Mouse (Mus musculus): Measurements from ENCODE around the gene Zfp366. TPM values are rescaled to one million over a fixed set of nuclear protein-coding genes. Genes with fewer than 3 reads are reported as not detected.

Zfp366 gene
- polyA plus RNA-seq, 1 experiment from 2014 or later: 0.77 TPM

DNA sequence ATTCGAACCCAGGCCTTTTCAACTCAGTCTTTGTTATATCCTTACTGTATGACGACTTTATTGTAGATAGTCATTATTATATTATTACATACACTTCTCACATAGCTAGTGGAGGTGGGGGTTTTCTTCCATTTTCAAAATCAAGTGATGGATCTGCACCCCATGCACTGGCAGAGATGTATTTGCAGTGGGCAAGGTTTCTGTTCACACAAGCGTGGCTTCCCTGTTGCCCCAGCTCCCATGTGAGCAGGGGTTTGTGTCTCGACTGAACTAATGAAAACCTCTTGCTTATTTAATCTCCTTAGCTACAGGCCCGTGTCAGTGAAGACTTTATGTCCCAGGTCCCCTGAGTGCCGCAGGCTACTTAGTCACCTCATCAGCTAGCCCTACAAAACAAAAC lies 59.8 kb downstream of the Zfp366 start:
- Histone ChIP-seq H3K9ac (no peak overlapping the region), H3K4me1 (replicated peaks) (no peaks in the 10 kb centered on the region; the same call in 1 of the 2 replicates), H3K4me2 (no peak overlapping the region), H3K27ac (replicated peaks) (no peak overlapping the region), H3K27me3 (no peaks in the 10 kb centered on the region), H3K36me3 (no peaks in the 10 kb centered on the region), H3K4me3 (no peak overlapping the region), H3K9me3 (no peaks in the 10 kb centered on the region)
- 51% methylated on average over 6 of the region's 6 CpGs for WGBS
- no peak for ATAC-seq (ENCODE audit: low FRiP score, low read depth)

DNA sequence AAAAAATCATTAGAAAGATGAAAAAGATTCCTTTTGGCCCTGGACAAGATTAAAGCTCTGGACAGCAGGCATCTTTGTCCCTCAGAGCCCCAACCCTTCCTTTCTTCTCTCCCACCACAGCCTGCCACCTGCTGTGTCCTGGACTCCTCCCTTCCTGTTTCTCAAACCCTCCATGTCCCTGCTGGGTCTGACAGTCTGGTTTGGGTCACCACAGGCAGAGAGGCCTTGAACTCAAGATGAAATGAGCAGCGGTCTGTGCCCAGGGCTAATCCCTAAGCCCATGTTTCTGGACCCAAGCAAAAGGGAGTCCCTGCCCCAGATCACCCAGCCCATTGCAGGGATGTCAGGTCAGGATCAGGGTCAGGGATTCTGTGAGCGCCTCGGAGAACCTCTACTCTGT lies 60.3 kb downstream of the Zfp366 start:
- no peak overlapping the region for H3K9ac ChIP-seq
- no peak overlapping the region for H3K4me3 ChIP-seq
- H3K4me1 ChIP-seq (replicated peaks): no peaks in the 10 kb centered on the region; the same call in 1 of the 2 replicates
- WGBS: 49% methylated on average over 3 of the region's 3 CpGs
- H3K27me3 ChIP-seq: no peaks in the 10 kb centered on the region
- H3K27ac ChIP-seq (replicated peaks): no peak overlapping the region
- ATAC-seq (ENCODE audit: low FRiP score, low read depth): no peak
- no peak overlapping the region for H3K4me2 ChIP-seq
- H3K36me3 ChIP-seq: no peaks in the 10 kb centered on the region
- no peaks in the 10 kb centered on the region for H3K9me3 ChIP-seq

- H3K4me1 ChIP-seq (replicated peaks): no peaks in the 10 kb centered on the region
- no peak overlapping the region for H3K27ac ChIP-seq (replicated peaks)
- no peak overlapping the region for H3K4me3 ChIP-seq
- ATAC-seq (ENCODE audit: low FRiP score, low read depth): no peak
- WGBS: 85% methylated on average over 21 of the region's 21 CpGs
- H3K9ac ChIP-seq: no peak overlapping the region
- H3K36me3 ChIP-seq: no peaks in the 10 kb centered on the region
- no peaks in the 10 kb centered on the region for H3K27me3 ChIP-seq
- no peak overlapping the region for H3K4me2 ChIP-seq
- H3K9me3 ChIP-seq: no peaks in the 10 kb centered on the region
These were observed 61.4 kb downstream of the Zfp366 start for GRCm38 (mm10) chr13:99245916-99246460.

- Histone ChIP-seq H3K4me2 (no peak overlapping the region), H3K4me1 (replicated peaks) (no peaks in the 10 kb centered on the region), H3K27me3 (no peaks in the 10 kb centered on the region), H3K36me3 (no peaks in the 10 kb centered on the region), H3K4me3 (no peak overlapping the region), H3K9ac (no peak overlapping the region), H3K9me3 (no peaks in the 10 kb centered on the region), H3K27ac (replicated peaks) (no peak overlapping the region)
- 83% methylated on average over 2 of the region's 2 CpGs for WGBS
- no peak for ATAC-seq (ENCODE audit: low FRiP score, low read depth)
These were observed 66.2 kb downstream of the Zfp366 start for GRCm38 (mm10) chr13:99250806-99251205.

GRCm38 (mm10) chr13:99254215-99254614 lies 69.6 kb downstream of the Zfp366 start:
- Histone ChIP-seq H3K27ac (replicated peaks) (no peak overlapping the region), H3K9me3 (no peaks in the 10 kb centered on the region), H3K4me1 (replicated peaks) (no peaks in the 10 kb centered on the region), H3K9ac (no peak overlapping the region), H3K36me3 (no peaks in the 10 kb centered on the region), H3K4me3 (no peak overlapping the region), H3K27me3 (no peaks in the 10 kb centered on the region), H3K4me2 (no peak overlapping the region)
- no peak for ATAC-seq (ENCODE audit: low FRiP score, low read depth)

- Histone ChIP-seq H3K27ac (replicated peaks) (no peak overlapping the region), H3K36me3 (no peaks in the 10 kb centered on the region), H3K4me3 (no peak overlapping the region), H3K4me2 (no peak overlapping the region), H3K9me3 (no peaks in the 10 kb centered on the region), H3K4me1 (replicated peaks) (no peaks in the 10 kb centered on the region), H3K27me3 (no peaks in the 10 kb centered on the region), H3K9ac (no peak overlapping the region)
- WGBS: 49% methylated on average over 3 of the region's 3 CpGs
- no peak for ATAC-seq (ENCODE audit: low FRiP score, low read depth)
These were observed 70.2 kb downstream of the Zfp366 start for GRCm38 (mm10) chr13:99254781-99255180.

GRCm38 (mm10) chr13:99256916-99257315 lies 72.3 kb downstream of the Zfp366 start:
- Histone ChIP-seq H3K36me3 (no peaks in the 10 kb centered on the region), H3K9me3 (no peaks in the 10 kb centered on the region), H3K9ac (no peak overlapping the region), H3K27me3 (no peaks in the 10 kb centered on the region), H3K4me2 (no peak overlapping the region), H3K4me1 (replicated peaks) (no peaks in the 10 kb centered on the region), H3K4me3 (no peak overlapping the region), H3K27ac (replicated peaks) (no peak overlapping the region)
- ATAC-seq (ENCODE audit: low FRiP score, low read depth): no peak
- 91% methylated on average over 4 of the region's 4 CpGs for WGBS

- Histone ChIP-seq H3K9ac (no peak overlapping the region), H3K36me3 (no peaks in the 10 kb centered on the region), H3K9me3 (no peaks in the 10 kb centered on the region), H3K4me2 (no peak overlapping the region), H3K4me1 (replicated peaks) (no peaks in the 10 kb centered on the region), H3K4me3 (no peak overlapping the region), H3K27ac (replicated peaks) (no peak overlapping the region), H3K27me3 (no peaks in the 10 kb centered on the region)
- 88% methylated on average over 3 of the region's 3 CpGs for WGBS
- ATAC-seq (ENCODE audit: low FRiP score, low read depth): no peak
These were observed 74.1 kb downstream of the Zfp366 start for GRCm38 (mm10) chr13:99258677-99259076.

DNA sequence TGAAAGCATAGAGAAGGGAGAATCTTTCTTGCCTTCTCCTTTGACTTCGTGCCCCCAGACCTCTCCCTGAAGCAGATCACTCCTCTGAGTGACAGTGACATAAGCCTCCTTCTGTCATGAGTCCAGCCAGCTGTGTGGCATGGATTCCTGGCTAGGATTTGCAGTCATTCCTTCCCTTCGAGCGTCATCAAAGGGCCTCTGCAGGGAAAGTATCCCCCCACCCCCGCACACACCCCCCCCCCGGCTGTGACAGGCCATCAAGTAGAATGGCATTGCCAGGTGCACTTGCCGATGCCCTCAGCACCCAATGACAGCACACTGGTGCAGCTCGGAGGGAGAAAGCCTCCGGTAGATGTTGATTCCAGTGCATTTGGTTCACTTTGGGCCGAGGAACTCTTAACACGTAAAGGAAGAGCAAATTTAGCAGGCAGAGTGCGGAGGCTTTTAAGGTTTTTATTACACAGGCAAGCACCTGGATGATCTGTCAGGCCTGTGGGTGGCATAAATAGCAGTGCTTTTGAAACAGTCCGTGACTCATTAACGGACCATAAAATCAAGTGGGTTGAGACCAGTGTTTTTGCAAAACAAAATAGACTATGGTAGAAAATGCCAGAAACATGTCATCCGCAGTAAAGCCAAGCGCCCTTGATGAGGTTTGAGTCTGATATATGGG lies 75.0 kb downstream of the Zfp366 start:
- Histone ChIP-seq H3K4me1 (replicated peaks) (no peaks in the 10 kb centered on the region), H3K9ac (no peak overlapping the region), H3K36me3 (no peaks in the 10 kb centered on the region), H3K27me3 (no peaks in the 10 kb centered on the region), H3K4me3 (no peak overlapping the region), H3K9me3 (no peaks in the 10 kb centered on the region), H3K4me2 (no peak overlapping the region), H3K27ac (replicated peaks) (no peak overlapping the region)
- no peak for ATAC-seq (ENCODE audit: low FRiP score, low read depth)
- WGBS: 82% methylated on average over 15 of the region's 15 CpGs

DNA sequence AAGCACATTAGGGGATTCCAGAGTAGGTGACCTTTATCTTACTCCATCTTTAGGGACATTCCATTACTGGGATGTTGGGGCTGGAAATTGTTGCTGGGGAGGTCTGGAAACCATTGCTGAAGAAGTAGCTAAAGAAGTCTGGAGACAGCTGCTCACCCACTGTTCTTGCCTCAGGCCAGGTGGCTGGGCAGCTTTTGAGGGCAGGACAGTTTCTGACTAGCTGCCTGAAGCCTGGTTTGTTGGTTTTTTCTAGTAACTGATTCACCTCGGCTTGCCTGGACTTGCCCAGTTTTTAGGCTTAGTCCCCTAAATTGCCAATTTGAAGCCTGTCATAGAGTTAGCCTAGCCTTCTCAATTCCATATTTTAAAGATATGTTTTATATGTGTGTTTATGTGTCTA lies 77.8 kb downstream of the Zfp366 start:
- no peaks in the 10 kb centered on the region for H3K9me3 ChIP-seq
- no peaks in the 10 kb centered on the region for H3K27me3 ChIP-seq
- ATAC-seq (ENCODE audit: low FRiP score, low read depth): no peak
- no peak overlapping the region for H3K4me2 ChIP-seq
- no peaks in the 10 kb centered on the region for H3K4me1 ChIP-seq (replicated peaks)
- no peak overlapping the region for H3K9ac ChIP-seq
- no peaks in the 10 kb centered on the region for H3K36me3 ChIP-seq
- H3K4me3 ChIP-seq: no peak overlapping the region
- 88% methylated on average over 1 of the region's 1 CpGs for WGBS
- no peak overlapping the region for H3K27ac ChIP-seq (replicated peaks)

DNA sequence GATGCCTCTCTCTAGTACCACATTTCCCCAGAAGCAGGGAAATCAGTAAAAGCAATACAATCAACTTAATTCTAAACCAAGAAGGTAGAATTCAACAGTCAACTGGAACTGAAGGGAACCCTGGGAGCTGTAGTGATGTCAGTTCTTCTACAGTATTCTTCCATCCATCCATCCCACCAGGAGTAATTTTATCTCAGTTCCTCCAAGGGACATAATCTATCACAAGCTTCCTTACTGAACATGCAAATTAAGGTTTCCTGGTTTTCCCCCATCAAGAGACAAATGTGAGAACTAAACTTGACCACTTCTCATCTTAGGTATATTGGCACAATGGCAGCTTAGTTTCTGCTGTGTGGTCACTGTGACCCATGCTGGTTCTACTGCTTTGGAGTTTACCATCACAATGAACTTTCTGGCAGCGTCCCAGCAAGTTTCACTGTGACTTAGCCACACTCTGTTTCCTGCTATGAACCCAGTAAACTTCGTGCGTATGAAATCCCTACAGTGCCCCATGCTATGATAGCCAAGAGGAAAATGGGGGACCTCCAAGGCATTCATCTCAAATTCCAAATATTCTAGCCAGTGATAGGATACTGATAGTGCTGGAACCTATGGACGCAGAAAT lies 78.6 kb downstream of the Zfp366 start:
- Histone ChIP-seq H3K27me3 (no peaks in the 10 kb centered on the region), H3K4me1 (replicated peaks) (no peaks in the 10 kb centered on the region), H3K27ac (replicated peaks) (no peak overlapping the region), H3K9ac (no peak overlapping the region), H3K36me3 (no peaks in the 10 kb centered on the region), H3K4me2 (no peak overlapping the region), H3K9me3 (no peaks in the 10 kb centered on the region), H3K4me3 (no peak overlapping the region)
- 62% methylated on average over 4 of the region's 4 CpGs for WGBS
- no peak for ATAC-seq (ENCODE audit: low FRiP score, low read depth)

GRCm38 (mm10) chr13:99264483-99264882 lies 79.9 kb downstream of the Zfp366 start:
- no peak overlapping the region for H3K4me2 ChIP-seq
- H3K36me3 ChIP-seq: no peaks in the 10 kb centered on the region

More at GRCm38 (mm10) chr13:99264483-99264882, 79.9 kb downstream of the Zfp366 start:
- no peak for ATAC-seq (ENCODE audit: low FRiP score, low read depth)
- Histone ChIP-seq H3K27ac (replicated peaks) (no peak overlapping the region), H3K27me3 (no peaks in the 10 kb centered on the region), H3K4me1 (replicated peaks) (no peaks in the 10 kb centered on the region), H3K9me3 (no peaks in the 10 kb centered on the region), H3K9ac (no peak overlapping the region), H3K4me3 (no peak overlapping the region)
- 84% methylated on average over 6 of the region's 6 CpGs for WGBS

Measured in hindbrain, embryonic 15.5 days (tissue).